Mouse (Mus musculus) heart, embryonic 10.5 days (tissue): ENCODE results near the gene Gm11444. TPM values are rescaled to one million over a fixed set of nuclear protein-coding genes. Genes with fewer than 3 reads are reported as not detected.

Experiments
- DNase-seq: peaks from one replicate; pipeline ENCODE4 v3.0.0-alpha.2; 2017; ENCODE audit warnings: low spot score
- H3K27ac ChIP-seq: fragments of 300-500 bp; sonication (generic); 2 replicates; pipeline ENCODE4 v1.5.1; 2016; ENCODE audit warnings: mild to moderate bottlenecking
- H3K27me3 ChIP-seq: fragments of 300-500 bp; sonication (generic); 2 replicates; pipeline ENCODE4 v1.6.1; 2016; ENCODE audit warnings: mild to moderate bottlenecking; ENCODE audit not compliant: poor library complexity, insufficient read depth, severe bottlenecking
- H3K36me3 ChIP-seq: fragments of 300-500 bp; sonication (generic); 2 replicates; pipeline ENCODE4 v1.6.1; 2016; ENCODE audit warnings: mild to moderate bottlenecking, moderate library complexity
- H3K4me1 ChIP-seq: fragments of 300-500 bp; sonication (generic); 2 replicates; pipeline ENCODE4 v1.6.1; 2016; ENCODE audit warnings: mild to moderate bottlenecking
- H3K4me3 ChIP-seq: fragments of 300-500 bp; sonication (generic); 2 replicates; pipeline ENCODE4 v1.5.1; 2016; ENCODE audit warnings: mild to moderate bottlenecking, moderate library complexity
- H3K9me3 ChIP-seq: fragments of 300-500 bp; sonication (generic); 2 replicates; pipeline ENCODE4 v1.6.1; 2016; ENCODE audit warnings: mild to moderate bottlenecking, moderate library complexity
- whole genome bisulfite sequencing: fragments of 180-500 bp; shearing (Covaris S2); methylation state at CpG from one replicate; pipeline ENCODE4 v1.1.7; 2016; 5-methylcytosine and 5-hydroxymethylcytosine counted together
- polyA plus RNA-seq: library from polyadenylated mRNA; unstranded; fragments of >200 nt; fragmentation: Nextera tagmentation; extraction: Ambion mirVana; gene quantifications from 2 replicates; pipeline ENCODE4 v1.2.1, GENCODE M21; 2016

The Gm11444 gene
- polyA plus RNA-seq, 1 experiment from 2014 or later, result not detected

- Histone ChIP-seq H3K36me3 (peaks cover 2% of the 10 kb centered on the region; the same call in 1 of the 2 replicates), H3K27me3 (peaks cover 99% of the 10 kb centered on the region), H3K4me1 (peaks cover 78% of the 10 kb centered on the region), H3K4me3 (peak overlapping the region; percentile 75), H3K27ac (peak overlapping the region; percentile 91), H3K9me3 (no peaks in the 10 kb centered on the region)
- under 1% methylated on average over 17 of the region's 17 CpGs for WGBS
- DNase-seq, result no peak
These were observed 19.2 kb downstream of the Gm11444 start for GRCm38 (mm10) chr11:85830901-85831341.

GRCm38 (mm10) chr11:85829520-85830440, 20.4 kb downstream of the Gm11444 start:
- H3K9me3 ChIP-seq, result no peaks in the 10 kb centered on the region
- H3K4me3 ChIP-seq, result peak overlapping the region; percentile 75
- peak overlapping the region; percentile 91 for H3K27ac ChIP-seq
- H3K36me3 ChIP-seq, result no peaks in the 10 kb centered on the region
- WGBS, result under 1% methylated on average over 61 of the region's 61 CpGs
- H3K4me1 ChIP-seq, result peaks cover 86% of the 10 kb centered on the region
- H3K27me3 ChIP-seq, result peaks cover 99% of the 10 kb centered on the region
- peak; percentile 84 for DNase-seq

GRCm38 (mm10) chr11:85828691-85829519, 21.2 kb downstream of the Gm11444 start:
- DNase-seq, result no peak
- H3K4me1 ChIP-seq, result peaks cover 88% of the 10 kb centered on the region
- no peaks in the 10 kb centered on the region for H3K36me3 ChIP-seq
- peak overlapping the region; percentile 91 for H3K27ac ChIP-seq
- WGBS, result 10% methylated on average over 38 of the region's 38 CpGs
- peak overlapping the region; percentile 75 for H3K4me3 ChIP-seq
- peaks cover 99% of the 10 kb centered on the region for H3K27me3 ChIP-seq
- H3K9me3 ChIP-seq, result no peaks in the 10 kb centered on the region

- peaks cover 97% of the 10 kb centered on the region for H3K4me1 ChIP-seq
- H3K27me3 ChIP-seq, result peaks cover 99% of the 10 kb centered on the region
- H3K4me3 ChIP-seq, result no peak overlapping the region
- peak overlapping the region; percentile 91 for H3K27ac ChIP-seq
- H3K9me3 ChIP-seq, result no peaks in the 10 kb centered on the region
- H3K36me3 ChIP-seq, result no peaks in the 10 kb centered on the region
- DNase-seq, result no peak
- 8% methylated on average over 9 of the region's 9 CpGs for WGBS
These were observed 22.8 kb downstream of the Gm11444 start for GRCm38 (mm10) chr11:85827342-85827741.

GRCm38 (mm10) chr11:85825823-85826222, 24.3 kb downstream of the Gm11444 start:
- Histone ChIP-seq H3K4me3 (no peak overlapping the region), H3K27me3 (peaks cover 98% of the 10 kb centered on the region), H3K9me3 (no peaks in the 10 kb centered on the region), H3K27ac (peak overlapping the region; percentile 65), H3K36me3 (no peaks in the 10 kb centered on the region), H3K4me1 (peaks cover 97% of the 10 kb centered on the region)
- WGBS, result 45% methylated on average over 7 of the region's 7 CpGs
- no peak for DNase-seq

- no peaks in the 10 kb centered on the region for H3K36me3 ChIP-seq
- H3K9me3 ChIP-seq, result no peaks in the 10 kb centered on the region
- H3K4me1 ChIP-seq, result peaks cover 97% of the 10 kb centered on the region
- WGBS, result 68% methylated on average over 10 of the region's 10 CpGs
- no peak overlapping the region for H3K4me3 ChIP-seq
- H3K27ac ChIP-seq, result peak overlapping the region; percentile 65; the same call in 1 of the 2 replicates
- H3K27me3 ChIP-seq, result peaks cover 98% of the 10 kb centered on the region
- DNase-seq, result no peak
These were observed 25.1 kb downstream of the Gm11444 start for GRCm38 (mm10) chr11:85825031-85825430.

- Histone ChIP-seq H3K9me3 (no peaks in the 10 kb centered on the region), H3K4me3 (no peak overlapping the region), H3K4me1 (peaks cover 97% of the 10 kb centered on the region), H3K27me3 (peaks cover 94% of the 10 kb centered on the region), H3K36me3 (no peaks in the 10 kb centered on the region), H3K27ac (0 out of 2 replicates have a peak overlapping the region, but pooled peaks have one; percentile 53)
- 72% methylated on average over 4 of the region's 4 CpGs for WGBS
- DNase-seq, result no peak
These were observed 26.3 kb downstream of the Gm11444 start for GRCm38 (mm10) chr11:85823794-85824193.

GRCm38 (mm10) chr11:85823181-85823580, 27.0 kb downstream of the Gm11444 start:
- no peaks in the 10 kb centered on the region for H3K9me3 ChIP-seq
- H3K27me3 ChIP-seq, result peaks cover 94% of the 10 kb centered on the region
- peak; percentile 91 for DNase-seq
- peaks cover 97% of the 10 kb centered on the region for H3K4me1 ChIP-seq
- H3K27ac ChIP-seq, result peak overlapping the region; percentile 56
- no peak overlapping the region for H3K4me3 ChIP-seq
- WGBS, result 5% methylated on average over 6 of the region's 6 CpGs
- no peaks in the 10 kb centered on the region for H3K36me3 ChIP-seq

- 65% methylated on average over 9 of the region's 9 CpGs for WGBS
- DNase-seq, result no peak
- Histone ChIP-seq H3K27me3 (peaks cover 93% of the 10 kb centered on the region), H3K36me3 (no peaks in the 10 kb centered on the region), H3K4me3 (no peak overlapping the region), H3K4me1 (peaks cover 96% of the 10 kb centered on the region), H3K9me3 (no peaks in the 10 kb centered on the region), H3K27ac (peak overlapping the region; percentile 59; the same call in 1 of the 2 replicates)
These were observed 28.5 kb downstream of the Gm11444 start for GRCm38 (mm10) chr11:85821659-85822058.

- DNase-seq, result no peak
- H3K27me3 ChIP-seq, result peaks cover 93% of the 10 kb centered on the region
- peak overlapping the region; percentile 59; the same call in 1 of the 2 replicates for H3K27ac ChIP-seq
- no peaks in the 10 kb centered on the region for H3K36me3 ChIP-seq
- WGBS, result 82% methylated on average over 3 of the region's 3 CpGs
- H3K4me3 ChIP-seq, result no peak overlapping the region
- H3K9me3 ChIP-seq, result no peaks in the 10 kb centered on the region
- peaks cover 96% of the 10 kb centered on the region for H3K4me1 ChIP-seq
These were observed 29.2 kb downstream of the Gm11444 start for GRCm38 (mm10) chr11:85820959-85821358.

GRCm38 (mm10) chr11:85818401-85818800, 31.7 kb downstream of the Gm11444 start:
- H3K4me3 ChIP-seq, result no peak overlapping the region
- H3K27me3 ChIP-seq, result peaks cover 85% of the 10 kb centered on the region
- H3K9me3 ChIP-seq, result no peaks in the 10 kb centered on the region
- H3K36me3 ChIP-seq, result no peaks in the 10 kb centered on the region
- 28% methylated on average over 3 of the region's 3 CpGs for WGBS
- peak overlapping the region; percentile 70 for H3K27ac ChIP-seq
- H3K4me1 ChIP-seq, result peaks cover 96% of the 10 kb centered on the region
- DNase-seq, result peak; percentile 87

- no peak for DNase-seq
- no peak overlapping the region for H3K4me3 ChIP-seq
- no peaks in the 10 kb centered on the region for H3K36me3 ChIP-seq
- H3K27ac ChIP-seq, result 0 out of 2 replicates have a peak overlapping the region, but pooled peaks have one; percentile 3
- WGBS, result 60% methylated on average over 5 of the region's 5 CpGs
- no peaks in the 10 kb centered on the region for H3K9me3 ChIP-seq
- H3K27me3 ChIP-seq, result peaks cover 88% of the 10 kb centered on the region
- H3K4me1 ChIP-seq, result peaks cover 86% of the 10 kb centered on the region
These were observed 33.7 kb downstream of the Gm11444 start for GRCm38 (mm10) chr11:85816471-85816870.
